Mouse (Mus musculus) spleen, adult 18-20 months (tissue): ENCODE results near the gene Mrgpra9.
A peak's percentile ranks its signal among the peaks of the same experiment; 100 is the strongest.
"Not testable (repeated sequence)": the region's sequence is repeated elsewhere in the genome, so short reads cannot be mapped to it uniquely, and the experiment has no call there.

Experiments used
- DNase-seq, 2 experiments: peaks; one replicate each; pipeline ENCODE4 v3.0.0; 2022; ENCODE audit warnings: mixed read lengths in 2 of 2

The Mrgpra9 gene

GRCm38 (mm10) chr7:47252770-47253169, at the start of gene Mrgpra9:
TSS of gene Mrgpra9 (minus strand) at chr7:47252848.
- no peak for DNase-seq

- not testable (repeated sequence) for DNase-seq
These were observed 47.0 kb upstream of the Mrgpra9 start for GRCm38 (mm10) chr7:47299612-47300011.

GRCm38 (mm10) chr7:47271547-47271946, 18.9 kb upstream of the Mrgpra9 start:
- not testable (repeated sequence) for DNase-seq

- peak; percentile 15 to 40 for DNase-seq
These were observed 8.0 kb downstream of the Mrgpra9 start for GRCm38 (mm10) chr7:47244658-47245057.

- DNase-seq = no peak
These were observed 47.8 kb downstream of the Mrgpra9 start, which contains the start of gene Mrgpra6 for GRCm38 (mm10) chr7:47204830-47205229. TSS of gene Mrgpra6 (minus strand) at chr7:47204920.

GRCm38 (mm10) chr7:47195271-47195670, 57.4 kb downstream of the Mrgpra9 start:
- DNase-seq = no peak
